Mouse (Mus musculus) cerebellum, adult 2 months (tissue): ENCODE measurements around the gene Dlk1.

Source experiments
- CTCF ChIP-seq: fragments of 200-500 bp; IDR thresholded peaks from 2 replicates; pipeline ENCODE4 v1.5.1; 2011; ENCODE audit warnings: low read depth, mild to moderate bottlenecking, control low read depth, low read length, moderate library complexity, borderline replicate concordance; ENCODE audit not compliant: insufficient read depth
- POLR2A ChIP-seq: fragments of 200-500 bp; IDR thresholded peaks from 2 replicates; pipeline ENCODE4 v1.6.1; 2011; ENCODE audit warnings: low read length, control low read depth, borderline replicate concordance; ENCODE audit not compliant: insufficient read depth

DNA sequence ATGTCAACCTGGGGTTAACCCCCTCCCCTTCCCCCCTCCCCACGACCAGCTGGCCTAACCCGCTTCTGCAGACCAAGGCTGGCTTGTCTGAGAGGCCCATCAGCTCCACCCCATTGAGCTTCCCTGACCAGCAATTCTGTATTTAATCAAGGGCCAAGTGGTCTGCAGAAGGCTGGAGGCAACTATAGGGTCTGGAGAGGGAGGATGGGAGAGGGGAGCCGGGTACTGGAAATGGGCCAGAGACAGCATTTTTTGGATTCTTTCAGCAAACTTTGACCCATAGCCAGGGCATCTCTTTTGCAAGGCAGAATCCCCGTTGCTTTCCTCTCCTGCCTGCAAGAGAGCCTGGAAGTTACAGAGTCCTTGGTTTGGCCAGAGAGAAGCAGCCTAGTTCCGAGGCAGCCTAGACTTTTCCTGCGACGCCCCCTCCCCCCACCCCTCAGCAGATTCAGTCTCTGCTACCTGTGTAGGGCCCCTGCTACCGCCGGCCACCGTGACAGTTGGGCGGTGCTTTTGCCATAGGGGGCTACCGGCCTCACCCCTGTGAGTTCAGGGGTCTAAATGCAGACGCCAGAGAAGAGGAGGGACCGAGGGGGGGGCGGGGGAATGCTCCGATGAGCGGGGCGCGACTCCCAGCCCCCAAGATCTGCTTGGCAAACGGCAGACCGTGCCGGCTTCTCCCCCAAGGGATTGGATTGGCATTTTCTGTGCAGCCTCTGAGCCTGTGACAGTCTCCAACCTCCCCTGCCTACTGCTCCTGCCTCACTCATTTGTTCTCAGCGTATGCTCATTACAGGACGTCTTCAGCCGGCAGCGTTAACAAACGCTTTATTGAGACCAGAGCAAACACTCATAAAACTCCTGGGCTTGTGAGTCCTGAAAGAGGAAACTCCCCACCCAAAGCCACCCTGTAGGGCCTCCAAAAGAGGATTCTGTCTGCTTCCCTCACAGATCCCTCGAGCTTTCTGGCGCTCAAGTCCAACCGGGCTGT is 2.9 kb upstream of the Dlk1 start:
- no peak for TF ChIP-seq CTCF
- TF ChIP-seq POLR2A, result no peak
